Mouse (Mus musculus) stomach, postnatal 0 days (tissue): Measurements from ENCODE around the gene Trp63.

ENCODE experiments used
- CTCF ChIP-seq: IDR thresholded peaks from 2 replicates; pipeline ENCODE4 v1.5.1; 2016; ENCODE audit warnings: antibody characterized with exemption, low read depth, mild to moderate bottlenecking, moderate library complexity
- EP300 ChIP-seq: optimal IDR thresholded peaks from 2 replicates; pipeline ENCODE3; 2016; ENCODE audit warnings: antibody characterized with exemption

GRCm38 (mm10) chr16:25683531-25684248, at the start of gene Trp63:
- TF ChIP-seq EP300, result no peak
- no peak for TF ChIP-seq CTCF
